ENCODE assay signal across 19 mouse cellular contexts in genomic region chr13:100438701-100439100, GRCm38 (mm10). TPM values are rescaled to one million over a fixed set of nuclear protein-coding genes. Genes with fewer than 3 reads are reported as not detected.
"Had no signal": no experiment of that assay in that cellular context is flagged by ENCODE, and none has a peak within 500 bp of the region (broad histone marks: within the 10 kb centered on the region; RNA-seq: fewer than 3 reads in every experiment).

No protein-coding gene starts in this region.

- DNase-seq: kidney, adult 9 months; kidney, postnatal 14 days; kidney, postnatal 4 days; layer of hippocampus, postnatal 36 days; liver, postnatal 0 days; lung, embryonic 14.5 days; thymus, adult 18-20 months; thymus, postnatal 36 days had no signal

- H3K4me3 ChIP-seq: left cerebral cortex, adult 2 months; limb, embryonic 12.5 days; limb, embryonic 15.5 days; midbrain, embryonic 13.5 days had no signal

- H3K27ac ChIP-seq: left cerebral cortex, adult 2 months; limb, embryonic 12.5 days; limb, embryonic 15.5 days; liver, embryonic 14.5 days; macrophage; midbrain, embryonic 13.5 days had no signal

- H3K4me1 ChIP-seq: limb, embryonic 12.5 days; limb, embryonic 15.5 days; midbrain, embryonic 13.5 days had no signal

- H3K27me3 ChIP-seq: limb, embryonic 12.5 days; limb, embryonic 15.5 days; midbrain, embryonic 13.5 days had no signal

- H3K36me3 ChIP-seq: limb, embryonic 12.5 days; limb, embryonic 15.5 days; midbrain, embryonic 13.5 days had no signal

- H3K4me2 ChIP-seq: limb, embryonic 12.5 days; limb, embryonic 15.5 days; liver, embryonic 11.5 days; lung, embryonic 14.5 days; midbrain, embryonic 13.5 days had no signal

- H3K9me3 ChIP-seq: limb, embryonic 12.5 days; limb, embryonic 15.5 days; midbrain, embryonic 13.5 days had no signal

RNA-seq across cellular contexts. Expression of gene Naip1, which starts 14.0 kb away (rescaled TPM):
- polyA plus RNA-seq: kidney, embryonic 16.5 days; limb, embryonic 12.5 days; limb, embryonic 15.5 days; liver, embryonic 11.5 days; lung, embryonic 14.5 days; lung, postnatal 0 days; midbrain, embryonic 13.5 days; midbrain, embryonic 16.5 days; neural tube, embryonic 11.5 days had no signal
